15 mouse cellular contexts compared by ENCODE assay signal in genomic region chr2:45800131-45800530, GRCm38 (mm10).
"Had no signal": no experiment of that assay in that cellular context is flagged by ENCODE, and none has a peak within 500 bp of the region (broad histone marks: within the 10 kb centered on the region; RNA-seq: fewer than 3 reads in every experiment).

No protein-coding gene starts in this region.

- DNase-seq: gastrocnemius, adult 2 months; gastrocnemius, postnatal 10 days; gastrocnemius, postnatal 25 days; heart, adult 2 months; heart, postnatal 14 days; heart, postnatal 36 days; kidney, adult 11 months; kidney, adult 2 months; kidney, postnatal 10 days; kidney, postnatal 25 days; kidney, postnatal 4 days; liver; liver, embryonic 13.5 days had no signal

- ATAC-seq: hindbrain, postnatal 0 days; intestine, embryonic 16.5 days had no signal
